Mouse (Mus musculus) embryonic facial prominence, embryonic 11.5 days (tissue): ENCODE data around the gene Heatr6. TPM values are rescaled to one million over a fixed set of nuclear protein-coding genes. Genes with fewer than 3 reads are reported as not detected.

Experiments
- ATAC-seq: fragments of 200-750 bp; cut with Nextera tagmentation; replicated peaks from 2 replicates; pipeline ENCODE4 v1.8.0; 2017; ENCODE audit warnings: low read depth; ENCODE audit not compliant: insufficient number of reproducible peaks, low FRiP score, low TSS enrichment
- DNase-seq: peaks from one replicate; pipeline ENCODE4 v3.0.0-alpha.2; 2015; ENCODE audit warnings: low spot score
- H3K27ac ChIP-seq: fragments of 300-500 bp; sonication (generic); replicated peaks from 2 replicates; pipeline ENCODE4 v1.5.1; 2014; ENCODE audit warnings: mild to moderate bottlenecking, low read depth, low read length, control low read depth
- H3K27me3 ChIP-seq: fragments of 300-500 bp; sonication (generic); 2 replicates; pipeline ENCODE4 v1.6.1; 2014; ENCODE audit warnings: mild to moderate bottlenecking, low read length, moderate library complexity, mixed read lengths; ENCODE audit not compliant: control insufficient read depth, insufficient read depth
- H3K36me3 ChIP-seq: fragments of 300-500 bp; sonication (generic); replicated peaks from 2 replicates; pipeline ENCODE4 v1.6.1; 2014; ENCODE audit warnings: low read depth, mild to moderate bottlenecking, low read length, moderate library complexity, mixed read lengths; ENCODE audit not compliant: control insufficient read depth, insufficient read depth
- H3K4me1 ChIP-seq: fragments of 300-500 bp; sonication (generic); 2 replicates; pipeline ENCODE4 v1.6.1; 2014; ENCODE audit warnings: low read length, mixed read lengths; ENCODE audit not compliant: control insufficient read depth, insufficient read depth
- H3K4me2 ChIP-seq: fragments of 300-500 bp; sonication (generic); 2 replicates; pipeline ENCODE4 v1.6.1; 2014; ENCODE audit warnings: low read depth, mild to moderate bottlenecking, control low read depth, low read length, moderate library complexity
- H3K4me3 ChIP-seq: fragments of 300-500 bp; sonication (generic); 2 replicates; pipeline ENCODE4 v1.5.1; 2014; ENCODE audit warnings: low read depth, low read length, control low read depth
- H3K9ac ChIP-seq: fragments of 300-500 bp; sonication (generic); replicated peaks from 2 replicates; pipeline ENCODE4 v1.6.1; 2014; ENCODE audit warnings: mild to moderate bottlenecking, control low read depth, low read length
- H3K9me3 ChIP-seq: fragments of 300-500 bp; sonication (generic); replicated peaks from 2 replicates; pipeline ENCODE4 v1.6.1; 2016; ENCODE audit warnings: mild to moderate bottlenecking, low read length, inconsistent platforms, mixed read lengths; ENCODE audit not compliant: control insufficient read depth
- WGBS: fragments of 180-500 bp; shearing (Covaris S2); extraction: QIAGEN DNeasy Blood & Tissue Kit; methylation state at CpG from one replicate; pipeline ENCODE4 v1.1.7; 2014; 5-methylcytosine and 5-hydroxymethylcytosine counted together
- polyA plus RNA-seq: library from polyadenylated mRNA; unstranded; fragments of >200 nt; fragmentation: Nextera tagmentation; extraction: Ambion mirVana; gene quantifications from 2 replicates; pipeline ENCODE4 v1.2.1, GENCODE M21; 2014

Heatr6 gene
- polyA plus RNA-seq, 1 experiment from 2014 or later = 22.3 TPM

- 59% methylated on average over 3 of the region's 3 CpGs for WGBS
- Histone ChIP-seq H3K4me1 (no peaks in the 10 kb centered on the region), H3K36me3 (no peaks in the 10 kb centered on the region), H3K9me3 (no peaks in the 10 kb centered on the region), H3K27ac (no peak overlapping the region), H3K4me3 (no peak overlapping the region), H3K4me2 (no peak overlapping the region), H3K9ac (no peak overlapping the region), H3K27me3 (no peaks in the 10 kb centered on the region)
- DNase-seq = no peak
- no peak for ATAC-seq
Observed at GRCm38 (mm10) chr11:83728757-83729432, 24.6 kb upstream of the Heatr6 start.

DNA sequence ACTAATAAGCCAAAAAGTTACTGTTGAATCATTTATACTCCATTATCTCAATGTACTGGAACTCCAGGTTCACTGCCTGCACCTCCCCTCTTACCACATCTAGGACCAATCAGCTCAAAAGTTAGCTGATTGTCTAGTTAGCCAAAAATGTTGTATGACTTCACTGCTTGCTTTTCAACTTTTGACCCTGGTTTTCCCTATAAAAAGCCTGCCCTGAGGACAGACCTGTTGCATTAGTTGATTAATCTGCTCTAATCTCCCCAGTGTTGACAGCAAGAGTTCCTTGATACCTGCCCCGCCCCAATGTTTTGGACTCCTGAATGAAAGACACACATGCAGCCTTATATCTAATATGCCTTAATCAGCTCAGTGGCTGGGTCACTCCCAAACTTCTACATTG, 22.4 kb upstream of the Heatr6 start:
- Histone ChIP-seq H3K36me3 (no peaks in the 10 kb centered on the region), H3K27ac (no peak overlapping the region), H3K9ac (no peak overlapping the region), H3K4me2 (no peak overlapping the region), H3K9me3 (no peaks in the 10 kb centered on the region), H3K4me1 (no peaks in the 10 kb centered on the region), H3K4me3 (no peak overlapping the region), H3K27me3 (no peaks in the 10 kb centered on the region)
- DNase-seq (no peak), ATAC-seq (no peak)
- WGBS = 73% methylated on average over 1 of the region's 1 CpGs

DNA sequence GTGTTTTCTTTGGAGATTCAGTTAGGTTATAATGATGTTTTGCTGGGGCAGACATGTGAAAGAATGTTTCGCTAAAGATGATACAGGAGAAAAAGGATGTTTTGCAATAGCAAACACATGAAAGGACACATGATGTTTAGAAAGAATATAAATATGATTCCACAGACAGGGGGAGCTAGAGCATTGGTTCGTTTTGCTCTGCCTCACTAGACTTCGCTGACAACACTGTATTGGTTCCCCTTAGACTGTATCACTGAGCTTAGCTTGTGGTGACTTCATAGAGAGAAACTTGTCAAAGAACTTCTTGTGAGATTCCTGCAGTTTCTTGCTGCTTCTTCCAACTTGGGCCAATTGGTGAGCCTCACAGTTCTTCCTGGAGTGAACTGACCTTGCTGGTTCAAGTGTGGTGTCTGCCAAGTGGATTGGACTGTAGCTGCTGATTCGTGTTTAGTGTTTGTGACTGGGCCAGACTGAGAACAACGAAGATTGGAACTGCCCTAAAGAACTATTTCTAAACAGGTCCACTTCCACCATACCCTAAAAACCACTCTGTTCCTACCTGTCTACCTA, 20.3 kb upstream of the Heatr6 start:
- 77% methylated on average over 5 of the region's 5 CpGs for WGBS
- Histone ChIP-seq H3K36me3 (no peaks in the 10 kb centered on the region), H3K27ac (no peak overlapping the region), H3K9ac (no peak overlapping the region), H3K4me2 (no peak overlapping the region), H3K4me1 (no peaks in the 10 kb centered on the region), H3K27me3 (no peaks in the 10 kb centered on the region), H3K4me3 (no peak overlapping the region), H3K9me3 (no peaks in the 10 kb centered on the region)
- DNase-seq (no peak), ATAC-seq (no peak)

DNA sequence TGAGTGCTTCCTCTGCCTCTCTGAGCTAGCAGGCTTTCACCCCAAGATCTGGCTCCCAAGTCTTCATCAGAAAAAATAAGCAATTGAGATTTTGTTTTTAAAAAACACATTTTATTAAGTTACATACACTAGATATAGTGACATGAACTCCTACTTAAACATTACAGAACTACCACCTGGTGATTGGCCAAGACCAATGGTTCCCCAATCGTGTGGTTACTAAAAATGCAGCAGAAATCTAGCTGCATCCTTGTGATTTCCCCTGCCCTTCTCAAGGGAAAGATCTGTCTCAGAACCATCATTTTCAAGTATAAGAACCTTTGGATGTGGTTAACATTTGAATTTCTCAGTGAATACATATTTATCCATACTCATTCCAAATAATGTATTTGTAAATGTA, 19.3 kb upstream of the Heatr6 start:
- H3K9me3 ChIP-seq = no peaks in the 10 kb centered on the region
- no peak overlapping the region for H3K9ac ChIP-seq
- no peak overlapping the region for H3K4me3 ChIP-seq
- no peaks in the 10 kb centered on the region for H3K36me3 ChIP-seq
- H3K27me3 ChIP-seq = no peaks in the 10 kb centered on the region
- DNase-seq = no peak
- H3K4me1 ChIP-seq = no peaks in the 10 kb centered on the region
- 80% methylated on average over 1 of the region's 1 CpGs for WGBS
- no peak overlapping the region for H3K27ac ChIP-seq
- ATAC-seq = no peak
- H3K4me2 ChIP-seq = no peak overlapping the region

GRCm38 (mm10) chr11:83735881-83736280, 17.6 kb upstream of the Heatr6 start:
- Histone ChIP-seq H3K4me2 (no peak overlapping the region), H3K9me3 (no peaks in the 10 kb centered on the region), H3K36me3 (no peaks in the 10 kb centered on the region), H3K4me1 (no peaks in the 10 kb centered on the region), H3K27ac (no peak overlapping the region), H3K4me3 (no peak overlapping the region), H3K27me3 (no peaks in the 10 kb centered on the region), H3K9ac (no peak overlapping the region)
- ATAC-seq = no peak
- no peak for DNase-seq
- WGBS = 70% methylated on average over 2 of the region's 2 CpGs

DNA sequence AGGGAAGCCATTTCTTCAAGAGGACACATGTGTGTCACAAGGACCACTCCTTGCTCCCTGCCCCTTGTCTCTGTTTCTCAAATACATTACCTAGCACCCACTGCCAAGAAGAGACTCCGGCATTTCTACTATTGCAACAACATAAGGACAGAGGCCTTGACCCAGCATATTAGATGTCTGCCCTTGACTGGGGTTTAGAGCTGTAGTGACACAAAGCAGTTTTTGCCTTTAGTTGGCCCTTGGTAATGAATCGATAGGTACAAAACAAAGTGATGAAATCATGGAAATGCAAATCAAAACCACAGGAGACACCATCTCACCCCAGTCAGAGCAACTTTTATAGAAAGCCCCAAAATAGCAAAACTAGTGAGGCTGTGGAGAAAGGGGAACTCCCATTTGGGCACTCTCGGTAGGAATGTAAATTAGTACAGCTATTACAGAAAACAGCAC, 16.4 kb upstream of the Heatr6 start:
- Histone ChIP-seq H3K36me3 (no peaks in the 10 kb centered on the region), H3K4me2 (no peak overlapping the region), H3K9ac (no peak overlapping the region), H3K9me3 (no peaks in the 10 kb centered on the region), H3K27ac (no peak overlapping the region), H3K4me1 (no peaks in the 10 kb centered on the region), H3K27me3 (no peaks in the 10 kb centered on the region), H3K4me3 (no peak overlapping the region)
- DNase-seq (no peak), ATAC-seq (no peak)
- WGBS = 79% methylated on average over 3 of the region's 3 CpGs

DNA sequence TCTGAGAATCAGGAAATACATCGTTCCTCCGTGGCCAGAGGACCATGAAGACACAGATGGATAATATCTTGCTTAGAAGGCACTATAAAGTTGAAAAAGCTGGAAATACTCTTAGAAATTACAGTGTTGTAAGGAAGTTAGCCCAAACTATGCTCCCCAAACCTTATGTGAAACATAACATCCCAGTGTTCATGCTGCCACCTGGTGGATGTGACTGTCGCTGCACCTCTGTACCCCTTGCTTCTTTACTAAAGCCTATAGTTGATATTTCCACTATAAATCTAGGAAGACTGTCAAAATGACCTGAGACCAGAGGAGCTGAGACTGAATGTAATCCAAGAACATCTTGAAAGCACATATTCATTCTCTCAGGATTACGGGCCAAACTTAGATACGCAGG, 14.3 kb upstream of the Heatr6 start:
- Histone ChIP-seq H3K4me2 (no peak overlapping the region), H3K36me3 (no peaks in the 10 kb centered on the region), H3K27me3 (no peaks in the 10 kb centered on the region), H3K9ac (no peak overlapping the region), H3K27ac (no peak overlapping the region), H3K4me1 (no peaks in the 10 kb centered on the region), H3K4me3 (no peak overlapping the region), H3K9me3 (no peaks in the 10 kb centered on the region)
- DNase-seq (peak; percentile 86), ATAC-seq (no peak)
- 30% methylated on average over 5 of the region's 5 CpGs for WGBS

DNA sequence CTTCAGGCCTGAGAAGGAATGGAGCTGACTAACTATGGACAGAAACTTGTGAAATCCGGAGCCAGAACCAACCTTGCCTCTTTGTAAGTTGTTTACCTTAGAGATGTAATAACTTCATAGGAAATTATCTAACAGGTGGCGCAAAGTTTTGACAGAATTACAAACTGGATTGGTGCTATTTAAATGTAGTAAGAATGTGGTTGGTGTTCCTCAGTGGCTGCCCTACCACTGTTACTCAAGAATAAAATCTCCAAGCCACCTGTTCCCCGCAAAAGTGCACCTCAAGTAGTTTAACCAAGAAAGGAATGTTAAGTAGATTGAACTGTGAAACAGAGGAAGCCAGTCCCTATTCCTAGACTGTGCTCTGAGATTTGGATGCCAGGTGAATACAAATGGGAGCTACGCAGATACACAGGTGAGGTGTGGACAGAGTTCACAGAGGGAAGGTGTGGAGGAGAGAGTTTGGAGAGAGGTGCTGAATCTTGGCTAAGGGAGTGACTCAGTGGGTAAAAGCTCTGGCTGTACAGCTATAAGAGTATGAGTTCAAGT, 13.0 kb upstream of the Heatr6 start:
- ATAC-seq (no peak), DNase-seq (no peak)
- H3K4me2 ChIP-seq = no peak overlapping the region
- H3K9me3 ChIP-seq = no peaks in the 10 kb centered on the region
- H3K4me1 ChIP-seq = no peaks in the 10 kb centered on the region
- no peak overlapping the region for H3K9ac ChIP-seq
- H3K36me3 ChIP-seq = no peaks in the 10 kb centered on the region
- no peak overlapping the region for H3K27ac ChIP-seq
- 81% methylated on average over 4 of the region's 4 CpGs for WGBS
- no peak overlapping the region for H3K4me3 ChIP-seq
- H3K27me3 ChIP-seq = no peaks in the 10 kb centered on the region
